Mouse (Mus musculus) heart, adult 8-10 months (tissue): Measurements from ENCODE around the gene Tmem258. TPM values are rescaled to one million over a fixed set of nuclear protein-coding genes. Genes with fewer than 3 reads are reported as not detected.

ENCODE experiments used
- DNase-seq: peaks from one replicate; pipeline ENCODE4 v3.0.0; 2022; ENCODE audit warnings: low spot score
- total RNA-seq, 4 experiments: library from RNA; stranded (reverse); gene quantifications; 2 replicates each; pipeline ENCODE4 v1.2.4; 2022

Tmem258 gene
- total RNA-seq, 4 experiments from 2014 or later, result 163 to 218 (median 190) TPM

DNA sequence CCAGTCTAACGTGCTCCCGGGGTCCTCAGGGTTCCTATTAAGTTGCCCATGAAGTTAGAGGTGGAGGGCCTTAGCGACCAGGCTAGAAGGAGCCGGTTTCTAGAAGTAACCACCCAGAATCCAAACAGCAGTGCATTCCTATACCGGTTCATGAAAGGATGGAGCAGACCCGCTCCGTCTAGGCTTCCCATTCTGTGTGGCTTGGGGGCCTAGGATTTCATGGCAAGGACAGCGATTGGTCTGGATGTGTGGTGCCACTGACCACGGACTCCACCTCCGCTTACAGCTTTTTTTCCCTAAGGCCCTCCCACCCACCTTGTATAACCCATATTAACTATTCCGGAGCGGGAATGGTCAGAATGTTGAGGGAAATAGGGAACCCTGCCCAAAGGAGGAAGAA lies 19.7 kb upstream of the Tmem258 start:
- no peak for DNase-seq

DNA sequence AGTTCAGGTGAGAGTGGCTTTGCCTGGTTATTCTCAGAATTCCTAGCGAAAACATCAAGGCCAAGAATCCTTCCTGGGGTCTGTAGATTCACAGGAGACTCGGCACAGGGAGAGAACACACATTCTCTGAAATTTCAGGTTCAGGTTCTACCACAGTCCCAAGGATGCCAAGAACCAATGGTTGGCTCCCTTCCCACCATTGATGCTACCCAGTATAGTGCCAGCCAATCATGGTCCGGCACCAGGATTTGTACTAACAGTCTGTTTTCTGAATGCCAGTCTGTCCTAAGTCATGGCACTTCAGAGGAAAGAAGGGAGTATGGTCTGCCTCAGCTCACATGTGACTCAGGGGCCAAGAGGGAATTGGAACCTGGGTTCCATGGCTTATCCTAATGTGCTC lies 17.9 kb upstream of the Tmem258 start:
- DNase-seq, result no peak

DNA sequence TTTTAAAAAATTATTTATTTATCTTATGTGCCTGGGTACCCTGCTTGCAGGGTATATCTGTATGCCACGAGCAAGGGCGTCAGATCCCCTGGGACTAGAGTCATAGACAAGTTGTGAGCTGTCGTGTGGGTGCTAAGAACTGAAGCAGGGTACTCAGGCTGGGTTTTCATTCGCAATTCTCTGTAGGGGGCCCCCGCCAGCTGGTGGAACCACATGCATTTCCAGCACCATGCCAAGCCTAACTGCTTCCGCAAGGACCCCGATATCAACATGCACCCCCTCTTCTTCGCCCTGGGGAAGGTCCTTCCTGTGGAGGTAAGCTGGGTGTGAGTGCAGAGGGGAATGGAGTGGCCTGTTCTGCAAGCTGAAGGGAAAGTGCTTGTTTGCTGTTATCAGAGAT lies 17.2 kb upstream of the Tmem258 start:
- DNase-seq, result no peak

GRCm38 (mm10) chr19:10188281-10188811 lies 15.5 kb upstream of the Tmem258 start:
- DNase-seq, result no peak

- no peak for DNase-seq
Measured at GRCm38 (mm10) chr19:10189022-10189421, 14.8 kb upstream of the Tmem258 start.

DNA sequence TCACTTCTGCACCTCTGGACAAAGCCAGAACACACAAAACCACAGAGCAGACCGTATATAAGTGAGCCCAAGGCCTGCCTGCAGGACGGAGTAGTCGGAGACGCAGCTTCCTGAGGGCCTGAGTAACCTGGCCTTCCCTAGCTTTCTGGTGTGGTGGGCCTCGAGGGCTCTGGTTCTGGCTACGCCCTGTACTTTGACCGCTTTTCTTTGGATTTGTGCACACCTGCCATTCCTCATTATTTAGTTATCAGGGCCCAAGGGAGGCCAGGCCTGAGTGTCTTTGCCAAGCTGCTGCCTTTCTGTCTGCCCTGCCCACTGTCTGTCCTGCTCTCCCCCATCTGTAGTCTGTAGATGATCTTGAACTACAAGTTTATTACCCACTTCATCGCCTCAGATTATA lies 13.9 kb upstream of the Tmem258 start:
- no peak for DNase-seq

- peak; percentile 62 for DNase-seq
Measured at GRCm38 (mm10) chr19:10190796-10191195, 13.0 kb upstream of the Tmem258 start.

DNA sequence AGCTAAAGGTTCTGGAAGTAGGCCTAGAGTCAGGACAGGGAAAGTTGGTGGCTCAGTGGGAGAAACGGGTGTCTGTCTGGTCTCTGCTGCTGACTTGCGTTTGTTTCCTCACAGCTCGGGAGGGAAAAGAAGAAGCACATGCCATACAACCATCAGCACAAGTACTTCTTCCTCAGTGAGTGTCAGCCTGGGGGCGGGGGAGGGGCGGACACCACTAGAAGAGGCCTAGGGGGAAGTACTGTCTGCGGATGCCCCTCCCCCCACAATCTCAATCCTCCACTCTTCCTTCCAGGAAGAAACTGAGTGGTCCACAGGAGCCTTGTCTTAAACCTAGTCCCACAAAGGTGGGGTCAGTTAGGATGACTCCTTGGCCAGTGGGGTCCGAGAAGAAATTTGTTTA lies 12.5 kb upstream of the Tmem258 start:
- no peak for DNase-seq

DNA sequence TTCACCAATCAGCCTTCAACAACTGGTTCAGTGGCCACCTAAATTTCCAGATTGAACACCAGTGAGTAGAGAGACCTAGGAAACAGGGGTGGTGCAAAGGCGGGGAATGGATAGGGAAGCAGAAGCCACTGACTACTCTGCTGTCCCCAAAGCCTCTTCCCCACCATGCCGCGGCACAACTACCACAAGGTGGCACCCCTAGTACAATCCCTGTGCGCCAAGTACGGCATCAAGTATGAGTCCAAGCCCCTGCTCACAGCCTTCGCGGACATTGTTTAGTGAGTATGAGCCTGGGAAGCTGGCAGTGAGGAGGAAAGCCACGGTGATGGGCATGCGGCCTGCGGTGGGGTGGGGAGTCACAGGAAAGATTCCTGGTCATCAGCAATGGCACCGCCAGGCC lies 9.5 kb upstream of the Tmem258 start:
- DNase-seq, result no peak

DNA sequence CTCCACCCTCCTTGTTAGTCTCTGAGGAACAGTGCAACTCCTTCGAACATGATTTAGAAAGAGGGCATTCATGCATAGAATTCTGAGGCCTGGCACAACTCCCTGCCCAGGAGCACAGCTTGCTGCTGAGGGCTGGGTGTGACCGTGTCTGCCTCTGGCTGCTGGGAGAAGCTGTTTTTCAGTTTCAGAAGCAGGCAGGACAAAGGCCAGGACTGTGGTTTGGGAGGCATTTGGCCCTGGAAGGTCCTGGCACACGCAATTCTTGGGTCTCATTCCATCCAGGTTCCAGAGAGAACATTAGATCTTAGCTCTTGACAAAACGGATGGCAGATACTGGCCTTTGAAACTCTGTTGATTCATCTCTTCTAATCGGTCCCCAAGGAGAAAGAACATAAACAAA lies 8.6 kb upstream of the Tmem258 start:
- DNase-seq, result no peak

- DNase-seq, result no peak
Measured at GRCm38 (mm10) chr19:10197130-10197529, 6.7 kb upstream of the Tmem258 start.

- DNase-seq, result no peak
Measured at GRCm38 (mm10) chr19:10198286-10198685, 5.5 kb upstream of the Tmem258 start.

DNA sequence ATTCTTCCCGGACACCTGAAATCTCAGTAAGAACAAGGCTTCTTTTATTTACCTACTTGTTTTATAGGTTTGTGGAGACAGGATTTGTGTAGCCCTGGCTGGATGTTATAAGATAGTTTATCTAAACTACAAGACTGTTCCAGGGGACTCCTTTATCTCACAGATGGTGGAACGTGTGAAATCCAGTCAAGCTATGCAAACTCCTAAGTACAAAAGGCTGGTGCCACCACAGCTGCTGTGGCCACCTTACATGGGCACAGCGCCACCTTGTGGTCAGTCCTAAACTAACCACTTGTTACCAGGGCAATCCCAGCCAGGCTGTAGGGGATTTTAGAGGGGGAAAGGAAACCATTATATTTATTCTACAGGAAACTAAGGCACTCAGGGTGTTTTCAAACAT lies 5.1 kb upstream of the Tmem258 start:
- peak; percentile 75 for DNase-seq

- no peak for DNase-seq
Measured at GRCm38 (mm10) chr19:10203146-10203847, 517 bp upstream of the Tmem258 start.

- DNase-seq, result peak; percentile 57
Measured at GRCm38 (mm10) chr19:10204616-10205001, 795 bp downstream of the Tmem258 start.

GRCm38 (mm10) chr19:10205051-10205450 lies 1.2 kb downstream of the Tmem258 start:
- no peak for DNase-seq

- DNase-seq, result peak; percentile 55
Measured at GRCm38 (mm10) chr19:10208851-10209250, 5.0 kb downstream of the Tmem258 start.

DNA sequence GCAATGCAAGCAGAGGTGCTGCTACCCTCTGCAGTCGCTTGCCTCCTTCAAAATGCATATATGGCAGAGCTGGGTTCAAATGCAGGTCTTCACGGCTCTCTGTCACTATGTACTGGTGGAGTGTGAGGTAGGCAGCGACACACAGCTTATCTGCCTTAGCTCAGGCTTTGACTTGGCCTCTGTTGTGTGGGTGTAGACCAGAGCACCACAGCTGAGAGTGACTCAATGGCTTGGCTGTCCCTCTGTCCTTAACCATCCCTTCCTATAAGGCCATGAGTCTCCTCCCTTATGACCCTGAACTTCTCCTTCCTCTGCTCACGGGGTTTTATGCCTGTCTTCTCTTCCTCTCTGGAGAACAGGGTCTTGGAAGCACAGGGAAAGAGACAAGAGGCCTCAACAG lies 7.1 kb downstream of the Tmem258 start:
- no peak for DNase-seq

DNA sequence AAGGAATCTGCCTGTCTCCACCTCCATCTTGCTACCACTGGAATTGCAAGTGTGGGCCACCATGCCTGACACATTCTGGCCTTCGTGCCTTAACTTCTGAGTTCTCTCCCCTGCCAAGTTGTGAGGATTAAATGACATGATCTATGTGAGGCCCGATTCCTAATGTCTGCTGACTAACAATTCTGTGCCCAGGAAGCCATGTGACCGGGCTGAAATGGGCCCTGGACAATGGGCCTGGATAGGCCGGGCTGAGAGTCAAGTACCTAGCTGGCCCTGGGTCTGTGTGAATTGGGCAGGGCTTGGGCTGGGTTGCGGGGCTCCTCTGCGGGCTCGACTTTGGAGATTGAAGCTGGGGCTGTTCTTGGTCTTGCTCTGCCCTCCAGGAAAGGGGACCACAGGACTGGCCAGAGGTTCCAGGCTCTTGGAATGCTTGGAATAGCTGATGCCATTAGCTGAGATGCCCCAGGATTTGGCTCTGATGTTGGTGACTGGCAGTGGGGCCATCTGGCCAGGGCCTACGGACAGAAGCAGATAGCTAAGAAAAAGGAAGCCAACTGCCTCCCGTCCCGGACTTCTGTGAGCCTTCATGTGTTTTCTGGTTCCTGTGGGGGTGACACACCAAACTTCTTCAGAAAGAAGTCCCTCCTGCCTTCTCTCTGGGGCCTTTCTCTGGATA lies 10.1 kb downstream of the Tmem258 start:
- peak; percentile 55 for DNase-seq

GRCm38 (mm10) chr19:10216101-10216500 lies 12.3 kb downstream of the Tmem258 start:
- no peak for DNase-seq

DNA sequence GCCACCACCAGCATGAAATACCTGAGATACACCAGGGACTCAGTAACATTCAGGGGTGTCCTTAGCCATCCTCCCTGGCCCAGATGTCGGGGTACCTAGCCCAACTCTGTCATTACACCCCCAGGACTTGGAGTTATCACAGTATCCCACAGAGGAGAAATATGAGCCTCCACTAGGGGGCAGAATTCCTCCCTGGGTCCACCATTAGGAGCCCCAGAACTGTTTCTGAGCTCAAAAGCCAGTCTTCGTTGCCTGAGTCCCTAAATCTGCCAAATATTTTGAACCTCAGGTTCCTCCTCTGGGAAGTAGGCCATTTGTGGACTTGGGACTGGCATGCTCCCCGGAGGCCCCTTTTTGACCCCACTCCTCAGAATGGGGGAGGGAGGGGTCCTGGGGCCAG lies 15.3 kb downstream of the Tmem258 start:
- DNase-seq, result no peak

DNA sequence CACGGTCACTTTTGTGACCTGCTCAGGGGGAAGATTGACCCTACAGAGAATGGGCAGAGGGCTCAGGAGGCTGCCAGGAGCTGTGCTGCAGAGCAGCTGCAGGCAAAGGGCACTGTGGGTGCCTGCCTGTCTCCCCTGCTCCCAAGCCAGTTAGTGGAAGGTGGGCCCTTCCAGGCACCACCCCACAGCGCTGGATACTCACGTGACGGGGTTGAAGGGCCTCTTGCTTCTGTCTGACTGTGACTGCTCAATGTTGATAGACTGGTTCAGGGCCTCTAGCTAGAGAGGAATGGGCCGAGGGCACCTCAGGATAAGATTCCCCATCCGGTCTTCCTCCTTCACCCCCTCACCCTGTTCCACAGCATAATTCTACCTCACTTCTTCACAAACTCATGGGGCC lies 15.8 kb downstream of the Tmem258 start:
- no peak for DNase-seq

DNA sequence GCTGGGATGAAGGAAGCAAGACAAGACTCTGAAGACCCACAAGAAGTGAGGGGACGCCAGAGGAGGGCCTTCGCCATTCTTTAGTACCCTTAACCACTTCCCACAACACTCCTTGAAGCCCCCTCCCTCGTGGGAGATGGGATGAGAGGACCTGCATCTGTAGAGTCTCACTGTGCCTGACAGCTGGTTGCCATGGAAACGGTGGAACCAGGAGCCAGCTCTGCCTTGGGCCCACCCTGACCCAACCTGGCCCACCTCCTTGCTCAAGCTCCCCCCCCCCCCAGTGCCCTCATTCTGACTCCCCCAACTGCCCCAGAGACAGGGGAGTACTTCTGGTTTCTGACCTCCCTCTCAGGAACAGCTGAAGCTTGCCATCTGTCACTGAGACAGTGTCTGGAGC lies 17.8 kb downstream of the Tmem258 start:
- no peak for DNase-seq
